Mouse (Mus musculus) forebrain, embryonic 13.5 days (tissue): Measurements from ENCODE around the gene Ifitm10. TPM values are rescaled to one million over a fixed set of nuclear protein-coding genes. Genes with fewer than 3 reads are reported as not detected.
"Not testable (repeated sequence)": the region's sequence is repeated elsewhere in the genome, so short reads cannot be mapped to it uniquely, and the experiment has no call there.

Source experiments
- ATAC-seq: fragments of 200-750 bp; cut with Nextera tagmentation; 2 replicates; pipeline ENCODE4 v1.8.0; 2017
- H3K27ac ChIP-seq: fragments of 300-500 bp; sonication (generic); 2 replicates; pipeline ENCODE4 v1.5.1; 2015; ENCODE audit warnings: inconsistent platforms, mild to moderate bottlenecking, moderate library complexity
- H3K27me3 ChIP-seq: fragments of 300-500 bp; sonication (generic); 2 replicates; pipeline ENCODE4 v1.6.1; 2015; ENCODE audit warnings: mild to moderate bottlenecking, inconsistent platforms
- H3K36me3 ChIP-seq: fragments of 300-500 bp; sonication (generic); 2 replicates; pipeline ENCODE4 v1.6.1; 2015; ENCODE audit warnings: mild to moderate bottlenecking, inconsistent platforms; ENCODE audit not compliant: poor library complexity, severe bottlenecking
- H3K4me1 ChIP-seq: fragments of 300-500 bp; sonication (generic); 2 replicates; pipeline ENCODE4 v1.6.1; 2015; ENCODE audit warnings: inconsistent platforms
- H3K4me2 ChIP-seq: fragments of 300-500 bp; sonication (generic); 2 replicates; pipeline ENCODE4 v1.6.1; 2015; ENCODE audit warnings: inconsistent platforms, mild to moderate bottlenecking, moderate library complexity
- H3K4me3 ChIP-seq: fragments of 300-500 bp; sonication (generic); 2 replicates; pipeline ENCODE4 v1.5.1; 2015; ENCODE audit warnings: mild to moderate bottlenecking, inconsistent platforms
- H3K9ac ChIP-seq: fragments of 300-500 bp; sonication (generic); 2 replicates; pipeline ENCODE4 v1.6.1; 2015; ENCODE audit warnings: mild to moderate bottlenecking, inconsistent platforms
- H3K9me3 ChIP-seq: fragments of 300-500 bp; sonication (generic); replicated peaks from 2 replicates; pipeline ENCODE4 v1.6.1; 2016; ENCODE audit warnings: inconsistent platforms
- WGBS: fragments of 180-500 bp; shearing (Covaris S2); methylation state at CpG from one replicate; pipeline ENCODE4 v1.1.7; 2015; 5-methylcytosine and 5-hydroxymethylcytosine counted together
- polyA plus RNA-seq: library from polyadenylated mRNA; unstranded; fragments of >200 nt; fragmentation: Nextera tagmentation; extraction: Ambion mirVana; gene quantifications from 2 replicates; pipeline ENCODE4 v1.2.1, GENCODE M21; 2015

Ifitm10 gene
- polyA plus RNA-seq, 1 experiment from 2014 or later, result 0.96 TPM

GRCm38 (mm10) chr7:142297018-142297417, 76.5 kb downstream of the Ifitm10 start, which contains the start of gene Krtap5-1:
Gene Krtap5-1 (minus strand): TSS chr7:142297118.
- not testable (repeated sequence) for H3K4me3 ChIP-seq, H3K27ac ChIP-seq, H3K4me1 ChIP-seq, H3K9ac ChIP-seq, H3K9me3 ChIP-seq, H3K4me2 ChIP-seq, ATAC-seq, H3K36me3 ChIP-seq, H3K27me3 ChIP-seq

- H3K36me3 ChIP-seq, H3K27ac ChIP-seq: not testable (repeated sequence)
- 33% methylated on average over 4 of the region's 4 CpGs for WGBS
Observed at GRCm38 (mm10) chr7:142296108-142296507, 77.4 kb downstream of the Ifitm10 start.

GRCm38 (mm10) chr7:142295418-142295817, 78.1 kb downstream of the Ifitm10 start:
- H3K27ac ChIP-seq, result no peak overlapping the region
- H3K4me3 ChIP-seq, result no peak overlapping the region
- 0 out of 2 replicates have a peak, but pooled peaks cover 3% of the 10 kb centered on the region for H3K27me3 ChIP-seq
- no peaks in the 10 kb centered on the region for H3K36me3 ChIP-seq
- H3K9ac ChIP-seq, result no peak overlapping the region
- H3K9me3 ChIP-seq, result no peaks in the 10 kb centered on the region
- no peak overlapping the region for H3K4me2 ChIP-seq
- ATAC-seq, result no peak
- no peaks in the 10 kb centered on the region for H3K4me1 ChIP-seq

More at GRCm38 (mm10) chr7:142296108-142296507, 77.4 kb downstream of the Ifitm10 start:
- ATAC-seq, H3K9ac ChIP-seq, H3K4me1 ChIP-seq, H3K4me2 ChIP-seq, H3K27me3 ChIP-seq, H3K4me3 ChIP-seq, H3K9me3 ChIP-seq: not testable (repeated sequence)

- ATAC-seq, result not testable (repeated sequence)
Observed at GRCm38 (mm10) chr7:142293851-142294250, 79.7 kb downstream of the Ifitm10 start.

GRCm38 (mm10) chr7:142285910-142286612, 87.5 kb downstream of the Ifitm10 start:
- not testable (repeated sequence) for ATAC-seq, H3K9me3 ChIP-seq, H3K4me2 ChIP-seq, H3K27ac ChIP-seq, H3K9ac ChIP-seq, H3K36me3 ChIP-seq, H3K4me3 ChIP-seq
- 77% methylated on average over 9 of the region's 9 CpGs for WGBS
- peaks cover 16% of the 10 kb centered on the region for H3K27me3 ChIP-seq
- peaks cover 14% of the 10 kb centered on the region; the same call in 1 of the 2 replicates for H3K4me1 ChIP-seq

More at GRCm38 (mm10) chr7:142293851-142294250, 79.7 kb downstream of the Ifitm10 start:
- not testable (repeated sequence) for H3K27ac ChIP-seq, H3K27me3 ChIP-seq, H3K4me1 ChIP-seq, H3K4me3 ChIP-seq, H3K4me2 ChIP-seq, H3K36me3 ChIP-seq, H3K9me3 ChIP-seq, H3K9ac ChIP-seq
- 0% methylated on average over 2 of the region's 2 CpGs for WGBS

GRCm38 (mm10) chr7:142285130-142285835, 88.3 kb downstream of the Ifitm10 start:
- H3K4me2 ChIP-seq, result peak overlapping the region; percentile 83
- peak overlapping the region; percentile 27; the same call in 1 of the 2 replicates for H3K27ac ChIP-seq
- 18% methylated on average over 23 of the region's 23 CpGs for WGBS
- peaks cover 16% of the 10 kb centered on the region for H3K27me3 ChIP-seq
- peak overlapping the region; percentile 56 for H3K4me3 ChIP-seq
- ATAC-seq, result peak; percentile 79
- peak overlapping the region; percentile 50 for H3K9ac ChIP-seq
- peaks cover 14% of the 10 kb centered on the region; the same call in 1 of the 2 replicates for H3K4me1 ChIP-seq
- no peaks in the 10 kb centered on the region for H3K36me3 ChIP-seq
- no peaks in the 10 kb centered on the region for H3K9me3 ChIP-seq

- H3K27ac ChIP-seq, result peak overlapping the region; percentile 72
- H3K9me3 ChIP-seq, result no peaks in the 10 kb centered on the region
- under 1% methylated on average over 19 of the region's 19 CpGs for WGBS
- ATAC-seq, result peak; percentile 81
- H3K4me3 ChIP-seq, result peak overlapping the region; percentile 56
- H3K4me2 ChIP-seq, result peak overlapping the region; percentile 83
- H3K9ac ChIP-seq, result peak overlapping the region; percentile 66
- H3K27me3 ChIP-seq, result peaks cover 16% of the 10 kb centered on the region
- H3K4me1 ChIP-seq, result peaks cover 14% of the 10 kb centered on the region; the same call in 1 of the 2 replicates
- no peaks in the 10 kb centered on the region for H3K36me3 ChIP-seq
Observed at GRCm38 (mm10) chr7:142284615-142285080, 88.9 kb downstream of the Ifitm10 start.

GRCm38 (mm10) chr7:142284023-142284591, 89.4 kb downstream of the Ifitm10 start:
- Histone ChIP-seq H3K36me3 (no peaks in the 10 kb centered on the region), H3K4me1 (peaks cover 14% of the 10 kb centered on the region; the same call in 1 of the 2 replicates), H3K27ac (peak overlapping the region; percentile 72), H3K9ac (peak overlapping the region; percentile 66), H3K4me3 (peak overlapping the region; percentile 56), H3K27me3 (peaks cover 16% of the 10 kb centered on the region), H3K4me2 (peak overlapping the region; percentile 83), H3K9me3 (no peaks in the 10 kb centered on the region)
- WGBS, result under 1% methylated on average over 38 of the region's 38 CpGs
- peak; percentile 80 for ATAC-seq

- Histone ChIP-seq H3K27me3 (peaks cover 16% of the 10 kb centered on the region), H3K4me1 (peaks cover 14% of the 10 kb centered on the region; the same call in 1 of the 2 replicates)
- H3K4me3 ChIP-seq, H3K36me3 ChIP-seq, H3K9ac ChIP-seq, H3K27ac ChIP-seq, ATAC-seq, H3K9me3 ChIP-seq, H3K4me2 ChIP-seq: not testable (repeated sequence)
- WGBS, result 21% methylated on average over 2 of the region's 2 CpGs
Observed at GRCm38 (mm10) chr7:142282847-142283246, 90.7 kb downstream of the Ifitm10 start.

GRCm38 (mm10) chr7:142279291-142279690, 94.3 kb downstream of the Ifitm10 start:
- H3K36me3 ChIP-seq, H3K4me3 ChIP-seq, H3K9me3 ChIP-seq, ATAC-seq, H3K27ac ChIP-seq, H3K4me2 ChIP-seq, H3K9ac ChIP-seq, H3K4me1 ChIP-seq: not testable (repeated sequence)
- 79% methylated on average over 1 of the region's 1 CpGs for WGBS
- H3K27me3 ChIP-seq, result peaks cover 16% of the 10 kb centered on the region

- not testable (repeated sequence) for H3K4me2 ChIP-seq, H3K36me3 ChIP-seq, H3K9ac ChIP-seq, H3K4me3 ChIP-seq, H3K9me3 ChIP-seq, H3K27ac ChIP-seq, H3K4me1 ChIP-seq
- 2% methylated on average over 3 of the region's 3 CpGs for WGBS
- peaks cover 14% of the 10 kb centered on the region for H3K27me3 ChIP-seq
- 0 out of 2 replicates have a peak, but pooled peaks have one; percentile 38 for ATAC-seq
Observed at GRCm38 (mm10) chr7:142278183-142278582, 95.4 kb downstream of the Ifitm10 start.
